22 mouse cellular contexts compared by ENCODE assay signal in the genomic region with DNA sequence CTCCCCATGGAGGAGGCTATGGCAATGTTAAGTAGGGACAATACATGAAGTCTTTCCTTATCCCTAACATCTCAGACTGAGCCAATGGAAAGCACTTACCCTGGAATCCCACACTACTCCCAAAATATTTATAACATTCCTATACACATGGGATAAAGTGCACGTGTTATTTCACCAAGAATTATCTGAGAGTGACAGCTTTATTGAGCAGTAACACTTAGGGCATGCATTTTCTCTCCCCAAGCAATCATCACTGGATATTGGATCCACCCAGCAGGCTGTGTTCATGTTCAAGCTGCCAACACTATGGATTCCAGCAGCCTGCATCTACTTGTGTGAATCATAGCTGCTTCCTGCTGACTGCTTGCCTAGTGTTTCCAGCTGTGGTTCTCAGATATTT.
DNase-seq lines count a peak whose midpoint lies in the region; ATAC-seq and TF ChIP-seq lines count a peak whose summit lies in the region.
"Had no signal": no experiment of that assay in that cellular context is flagged by ENCODE, and none has a peak within 500 bp of the region (broad histone marks: within the 10 kb centered on the region; RNA-seq: fewer than 3 reads in every experiment).

No protein-coding gene starts in this region.

- no peaks in the 10 kb centered on the region for H3K27me3 ChIP-seq in heart, postnatal 0 days (ENCODE audit: control insufficient read depth, insufficient read depth, low read length)
- H3K27me3 ChIP-seq in kidney, embryonic 15.5 days = no peaks in the 10 kb centered on the region
- no peaks in the 10 kb centered on the region for H3K27me3 ChIP-seq in neural tube, embryonic 14.5 days (ENCODE audit: control insufficient read depth, insufficient read depth, low read length)
- H3K27me3 ChIP-seq: forebrain, embryonic 15.5 days; hindbrain, embryonic 15.5 days; liver, embryonic 13.5 days; midbrain, embryonic 12.5 days had no signal

- WGBS in heart, postnatal 0 days = 53% methylated on average over 1 of the region's 1 CpGs
- 29% methylated on average over 1 of the region's 1 CpGs for WGBS in kidney, embryonic 15.5 days
- WGBS in neural tube, embryonic 14.5 days = 54% methylated on average over 1 of the region's 1 CpGs

- H3K4me1 ChIP-seq in heart, postnatal 0 days (ENCODE audit: control insufficient read depth, insufficient read depth) = no peaks in the 10 kb centered on the region
- H3K4me1 ChIP-seq in kidney, embryonic 15.5 days = no peaks in the 10 kb centered on the region
- no peaks in the 10 kb centered on the region for H3K4me1 ChIP-seq in neural tube, embryonic 14.5 days (ENCODE audit: control insufficient read depth, insufficient read depth, low read length)
- H3K4me1 ChIP-seq: forebrain, embryonic 15.5 days; heart, embryonic 10.5 days; hindbrain, embryonic 15.5 days; liver, embryonic 13.5 days; midbrain, embryonic 12.5 days had no signal

- ATAC-seq in heart, postnatal 0 days (ENCODE audit: insufficient read depth, low read depth) = peak; percentile 55
- ATAC-seq in kidney, embryonic 15.5 days (replicated peaks; ENCODE audit: low FRiP score) = peak; percentile 69
- ATAC-seq in neural tube, embryonic 14.5 days (ENCODE audit: low read depth) = peak; percentile 56; the same call in 1 of the 2 replicates
- ATAC-seq: CD4-positive, CD25-positive, alpha-beta regulatory T cell, adult 4 months; forebrain, embryonic 15.5 days; intestine, embryonic 16.5 days had no signal

- H3K9ac ChIP-seq in heart, postnatal 0 days (replicated peaks; ENCODE audit: low read depth, low read length) = no peak overlapping the region
- H3K9ac ChIP-seq in kidney, embryonic 15.5 days = no peak overlapping the region
- H3K9ac ChIP-seq in neural tube, embryonic 14.5 days (replicated peaks; ENCODE audit: low read depth, low read length) = no peak overlapping the region
- H3K9ac ChIP-seq: forebrain, embryonic 15.5 days; hindbrain, embryonic 15.5 days; liver, embryonic 13.5 days; midbrain, embryonic 12.5 days had no signal

- H3K4me3 ChIP-seq in heart, postnatal 0 days (ENCODE audit: low read depth, low read length) = no peak overlapping the region
- no peak overlapping the region for H3K4me3 ChIP-seq in kidney, embryonic 15.5 days (replicated peaks)
- H3K4me3 ChIP-seq in neural tube, embryonic 14.5 days (ENCODE audit: low read depth, low read length) = no peak overlapping the region
- H3K4me3 ChIP-seq: forebrain, embryonic 15.5 days; heart, embryonic 10.5 days; hindbrain, embryonic 15.5 days; liver, embryonic 13.5 days; midbrain, embryonic 12.5 days had no signal

- peaks cover 5% of the 10 kb centered on the region for H3K9me3 ChIP-seq in heart, postnatal 0 days (replicated peaks; ENCODE audit: control insufficient read depth, low read length)
- H3K9me3 ChIP-seq in kidney, embryonic 15.5 days (replicated peaks) = no peaks in the 10 kb centered on the region
- H3K9me3 ChIP-seq in neural tube, embryonic 14.5 days (ENCODE audit: control insufficient read depth, low read length) = no peaks in the 10 kb centered on the region
- H3K9me3 ChIP-seq: forebrain, embryonic 15.5 days; heart, embryonic 10.5 days; hindbrain, embryonic 15.5 days; liver, embryonic 13.5 days; midbrain, embryonic 12.5 days had no signal

- DNase-seq in heart, postnatal 0 days (ENCODE audit: low spot score) = peak; percentile 11
- DNase-seq in heart, adult 9 months (ENCODE audit: low spot score in 2 of 2) = no peak
- DNase-seq in kidney, adult 8-10 months = no peak
- DNase-seq in neural tube, embryonic 10.5 days (ENCODE audit: extremely low spot score, low spot score) = no peak
- no peak for DNase-seq in cerebellum, adult 11-12 months
- DNase-seq: adrenal gland, postnatal 14 days; cerebellum, adult 9-10 months; gastrocnemius, postnatal 36 days; left cerebral cortex, postnatal 4 days; liver, embryonic 13.5 days; lung, adult 2 months; lung, postnatal 14 days; right cerebral cortex, postnatal 14 days; thymus, postnatal 14 days had no signal

- no peaks in the 10 kb centered on the region for H3K36me3 ChIP-seq in heart, postnatal 0 days (replicated peaks; ENCODE audit: control insufficient read depth, insufficient read depth, low read length)
- H3K36me3 ChIP-seq in kidney, embryonic 15.5 days = no peaks in the 10 kb centered on the region
- no peaks in the 10 kb centered on the region for H3K36me3 ChIP-seq in neural tube, embryonic 14.5 days (ENCODE audit: control insufficient read depth, insufficient read depth, low read length)
- H3K36me3 ChIP-seq: forebrain, embryonic 15.5 days; heart, embryonic 10.5 days; hindbrain, embryonic 15.5 days; liver, embryonic 13.5 days; midbrain, embryonic 12.5 days had no signal

- no peak overlapping the region for H3K27ac ChIP-seq in heart, postnatal 0 days (ENCODE audit: low read depth)
- no peak overlapping the region for H3K27ac ChIP-seq in kidney, embryonic 15.5 days
- H3K27ac ChIP-seq in neural tube, embryonic 14.5 days (ENCODE audit: low read depth, low read length) = no peak overlapping the region
- H3K27ac ChIP-seq: forebrain, embryonic 15.5 days; heart, embryonic 10.5 days; hindbrain, embryonic 15.5 days; liver, embryonic 13.5 days; midbrain, embryonic 12.5 days had no signal

- TF ChIP-seq CTCF in heart, postnatal 0 days (IDR thresholded peaks at IDR 0.05; ENCODE audit: low read depth) = no peak

- TF ChIP-seq EP300 in heart, postnatal 0 days (IDR thresholded peaks at IDR 0.05; ENCODE audit: low read depth) = no peak

- H3K4me2 ChIP-seq in heart, postnatal 0 days (ENCODE audit: low read depth, low read length) = no peak overlapping the region
- no peak overlapping the region for H3K4me2 ChIP-seq in kidney, embryonic 15.5 days
- no peak overlapping the region for H3K4me2 ChIP-seq in neural tube, embryonic 14.5 days (ENCODE audit: low read depth, low read length)
- H3K4me2 ChIP-seq: forebrain, embryonic 15.5 days; hindbrain, embryonic 15.5 days; liver, embryonic 13.5 days; midbrain, embryonic 12.5 days had no signal
